Mouse (Mus musculus): ENCODE results near the gene Mob1a.
A peak's percentile ranks its signal among the peaks of the same experiment; 100 is the strongest.

The Mob1a gene

DNA sequence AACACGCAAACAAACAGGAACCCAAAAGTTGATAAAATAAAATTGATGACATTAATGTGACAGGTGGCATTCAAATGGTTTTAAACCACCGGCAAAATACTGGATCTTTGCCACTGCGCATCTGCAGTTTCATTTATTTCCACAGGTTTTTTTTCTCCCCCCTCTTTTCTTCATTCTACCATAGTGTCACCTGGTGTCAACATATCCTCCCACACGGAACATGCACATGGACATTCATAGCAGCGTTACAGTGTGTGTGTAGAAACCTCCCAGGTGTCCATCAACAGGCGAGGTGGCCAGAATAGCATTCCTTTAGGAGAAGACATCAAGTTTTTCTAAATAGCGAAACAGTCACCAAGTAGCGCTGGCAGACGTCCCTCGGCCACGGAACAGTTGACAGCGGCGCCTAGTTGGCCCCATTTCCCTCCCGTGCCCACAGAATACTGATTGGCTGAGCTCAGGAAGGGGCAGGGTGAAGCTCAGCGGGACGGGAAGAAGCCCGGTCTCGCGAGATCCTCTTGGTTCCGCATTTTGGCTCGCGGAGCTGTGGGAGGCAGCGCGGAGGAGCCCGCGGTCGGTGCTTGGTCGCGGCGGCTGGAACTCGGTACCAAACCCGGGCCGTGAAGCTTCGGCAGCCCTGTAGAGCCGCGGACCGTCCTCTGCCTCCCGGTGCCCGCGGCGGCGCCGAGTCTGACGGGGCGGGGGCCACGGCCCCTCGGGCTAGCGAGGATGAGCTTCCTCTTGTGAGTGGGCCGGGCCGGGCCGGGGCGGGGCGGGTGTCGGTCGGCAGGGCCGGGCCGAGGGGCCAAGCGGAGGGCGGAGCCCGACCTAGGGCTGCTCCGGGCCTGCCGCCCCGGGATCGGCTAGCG lies at the start of gene Mob1a, which contains the start of gene Mthfd2:
Gene Mob1a (plus strand): TSS at position 492 of the 869 bp plus-strand sequence.
Gene Mthfd2 (minus strand): TSS at position 384 of the 869 bp plus-strand sequence.
- peak; percentile 83 for DNase-seq (ENCODE audit: low spot score)

DNA sequence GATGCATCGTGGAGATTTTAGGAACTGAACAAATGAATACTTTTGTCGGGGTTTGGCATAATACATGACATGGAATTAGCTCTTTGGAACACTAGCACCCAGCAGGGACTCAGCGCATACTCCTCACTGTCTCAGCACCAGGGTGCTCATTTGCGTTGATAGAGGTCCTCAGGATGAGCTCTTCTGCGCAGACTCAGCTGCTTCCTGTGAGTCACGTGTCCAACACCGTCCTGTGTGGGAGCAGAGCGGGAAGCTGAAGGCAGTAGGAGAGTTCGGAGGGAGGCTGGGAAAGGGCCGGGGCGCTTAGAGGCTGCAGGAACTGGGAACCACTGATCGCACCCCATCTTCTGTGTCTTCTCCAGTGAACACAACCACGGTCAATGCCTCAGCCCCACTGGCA lies 48.7 kb upstream of the Mob1a start:
- DNase-seq (ENCODE audit: low spot score): no peak

DNA sequence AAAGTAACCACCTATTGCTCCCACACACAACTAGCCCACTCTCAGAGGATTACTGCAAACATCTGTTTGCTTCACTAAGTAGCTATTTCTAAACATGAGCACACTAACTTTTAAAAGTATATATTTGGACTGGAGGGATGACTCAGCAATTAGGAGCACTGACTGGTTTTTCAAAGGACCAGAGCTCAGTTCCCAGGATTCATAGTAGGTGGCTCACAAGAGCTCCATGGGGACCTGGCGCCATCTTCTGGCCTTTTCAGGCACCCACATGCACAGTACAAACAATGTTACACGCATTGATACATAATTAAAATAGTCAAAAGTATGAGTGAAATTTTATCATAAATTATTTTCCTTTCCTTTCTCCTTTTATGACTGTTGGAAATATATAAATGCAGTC lies 46.9 kb upstream of the Mob1a start:
- DNase-seq (ENCODE audit: low spot score): no peak

DNA sequence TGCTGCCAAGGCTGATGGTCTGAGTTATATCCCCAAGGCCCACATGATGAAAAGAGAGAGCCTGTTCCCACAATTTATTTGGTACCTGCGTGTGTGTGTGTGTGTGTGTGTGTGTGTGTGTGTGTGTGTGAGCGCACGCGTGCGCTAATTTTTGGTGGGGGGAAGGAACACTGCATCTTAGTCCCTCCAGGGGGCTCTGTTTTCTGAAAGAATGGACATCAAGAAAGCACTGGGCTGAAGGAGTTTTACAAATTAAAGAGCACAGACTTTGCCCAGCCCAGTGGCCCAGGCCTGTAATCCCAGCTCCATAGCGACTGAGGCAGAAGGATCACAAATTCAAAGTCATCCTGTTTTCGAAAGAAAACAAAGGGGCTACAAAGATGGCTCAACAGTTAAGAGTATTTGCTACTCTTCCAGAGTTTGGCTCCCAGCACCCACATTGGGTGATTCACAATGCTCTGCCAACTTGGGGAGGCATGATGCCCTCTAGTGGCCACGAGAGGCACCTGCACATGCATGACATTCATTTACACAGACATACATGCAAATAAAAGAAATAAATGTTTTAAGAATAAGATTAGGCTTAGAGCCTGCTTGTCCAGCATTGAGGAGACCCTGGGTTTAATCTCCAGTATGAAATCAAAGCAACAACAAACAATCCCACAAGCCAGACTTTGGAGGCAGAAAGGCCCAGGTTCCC lies 45.4 kb upstream of the Mob1a start:
- no peak for DNase-seq (ENCODE audit: low spot score)

- no peak for DNase-seq (ENCODE audit: low spot score)
Observed at GRCm38 (mm10) chr6:83300447-83301229, 25.2 kb upstream of the Mob1a start.

DNA sequence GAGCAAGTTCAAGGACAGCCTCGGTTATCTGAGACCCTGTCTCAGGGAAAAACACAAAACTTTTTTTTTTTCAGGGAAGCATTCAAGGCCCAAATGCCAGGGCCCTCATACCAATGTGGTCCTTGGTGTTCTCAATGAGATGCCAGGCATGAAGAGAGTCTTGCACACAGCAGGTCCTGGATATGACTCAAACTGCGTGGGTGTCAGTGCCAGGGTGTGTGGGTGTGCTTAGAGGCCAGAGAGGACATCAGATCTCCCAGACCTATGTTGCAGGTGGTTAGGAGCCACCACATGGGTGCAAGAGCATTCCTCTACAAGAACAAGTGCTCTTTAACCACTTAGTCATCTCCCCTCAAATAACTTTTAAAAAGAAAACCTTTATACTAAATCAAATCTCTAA lies 24.5 kb upstream of the Mob1a start:
- DNase-seq (ENCODE audit: low spot score): no peak

DNA sequence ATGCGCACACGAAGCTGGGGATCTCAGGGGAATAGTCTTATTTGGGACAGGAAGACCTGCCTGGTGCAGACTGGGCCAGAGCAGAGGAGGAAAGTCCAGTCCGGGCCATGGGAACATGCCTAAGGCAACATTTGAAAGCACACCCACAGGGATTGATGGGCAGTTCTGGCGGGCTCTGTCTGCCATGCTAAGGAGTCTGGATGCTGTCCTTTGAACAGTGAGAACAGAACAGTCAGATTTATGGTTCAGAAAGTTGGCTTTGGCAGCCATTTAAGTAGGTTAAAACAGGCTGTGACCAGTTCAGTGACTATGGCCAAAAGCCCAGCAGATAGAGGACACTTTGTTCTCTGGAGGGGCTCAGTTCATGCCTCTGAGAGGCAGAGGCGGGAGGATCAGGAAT lies 23.6 kb upstream of the Mob1a start:
- DNase-seq (ENCODE audit: low spot score): no peak

- DNase-seq (ENCODE audit: low spot score): no peak
Observed at GRCm38 (mm10) chr6:83309017-83309416, 16.8 kb upstream of the Mob1a start.

GRCm38 (mm10) chr6:83311206-83311605 lies 14.6 kb upstream of the Mob1a start:
- DNase-seq (ENCODE audit: low spot score): no peak

- no peak for DNase-seq (ENCODE audit: low spot score)
Observed at GRCm38 (mm10) chr6:83312021-83312420, 13.8 kb upstream of the Mob1a start.

- DNase-seq (ENCODE audit: low spot score): no peak
Observed at GRCm38 (mm10) chr6:83312514-83312913, 13.3 kb upstream of the Mob1a start.

DNA sequence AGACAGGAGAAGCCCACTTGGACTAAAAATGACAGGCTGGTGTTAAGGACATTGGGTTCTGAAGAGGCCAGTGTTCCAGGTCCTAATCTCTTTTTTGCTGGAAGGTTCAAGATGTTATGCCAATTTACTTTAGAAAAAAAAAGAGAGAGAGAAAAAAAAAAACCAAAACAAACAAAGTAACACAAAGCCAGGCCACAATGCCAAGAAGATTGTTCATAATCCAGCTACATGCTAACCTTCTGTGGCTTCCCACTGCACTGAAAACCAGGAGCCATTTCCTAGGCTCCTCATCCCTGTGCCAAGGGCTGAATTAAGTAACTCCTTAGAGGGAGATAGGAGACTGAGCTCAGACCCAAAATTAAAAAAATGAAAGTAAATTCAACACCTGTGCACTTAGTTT lies 10.5 kb upstream of the Mob1a start:
- no peak for DNase-seq (ENCODE audit: low spot score)

DNA sequence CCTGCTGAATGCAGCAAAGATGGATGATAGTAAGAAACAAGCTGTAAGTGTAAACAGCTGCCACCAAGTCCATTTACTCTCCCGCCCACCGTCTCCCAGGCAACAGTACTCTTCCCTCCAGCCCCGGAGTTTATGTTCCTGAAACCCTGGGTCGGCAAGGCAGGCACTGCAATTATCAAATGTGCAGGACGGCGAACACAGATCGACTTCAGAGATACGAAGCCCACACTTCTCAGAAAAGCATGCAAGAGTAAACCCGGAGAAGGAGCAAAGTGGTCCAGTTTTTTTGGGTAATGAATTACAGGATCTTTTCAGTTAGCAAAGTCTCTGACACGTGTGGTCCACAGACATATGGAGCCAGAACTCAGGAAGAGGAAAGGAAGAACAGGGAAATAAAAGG lies 9.8 kb upstream of the Mob1a start:
- DNase-seq (ENCODE audit: low spot score): no peak

DNA sequence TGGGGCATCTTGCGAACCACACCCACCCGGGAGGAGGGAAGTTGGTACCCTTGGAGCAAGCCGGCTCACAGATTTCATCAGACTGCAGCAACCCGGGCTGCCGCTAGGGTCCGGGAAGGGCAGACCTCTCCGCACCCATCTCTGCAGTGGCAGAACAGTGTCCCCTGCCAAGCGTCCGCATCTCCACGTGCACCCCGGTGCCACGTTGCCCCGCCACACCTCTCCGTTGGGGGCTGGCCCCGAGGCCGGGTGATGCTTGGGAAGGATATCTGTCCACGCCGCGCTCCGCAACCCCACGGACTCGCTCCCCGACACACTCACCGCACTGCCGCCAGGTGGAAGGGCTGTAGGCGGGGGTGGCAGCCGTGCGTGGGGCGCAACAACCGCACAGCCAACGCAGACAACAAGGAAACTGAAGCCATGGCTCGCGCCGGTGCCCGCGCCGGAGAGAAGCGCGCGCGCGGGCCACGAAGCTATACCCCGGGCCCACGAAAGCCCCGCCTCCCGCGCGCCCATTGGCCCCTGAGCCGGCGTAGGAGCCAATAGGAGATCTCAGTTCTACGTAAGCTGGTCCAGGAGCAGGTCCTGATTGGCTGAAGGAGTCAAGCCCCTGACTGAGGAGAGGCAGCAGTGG lies 8.6 kb upstream of the Mob1a start:
- DNase-seq (ENCODE audit: low spot score): peak; percentile 79

- DNase-seq (ENCODE audit: low spot score): no peak
Observed at GRCm38 (mm10) chr6:83321927-83322326, 3.9 kb upstream of the Mob1a start.

GRCm38 (mm10) chr6:83322794-83323193 lies 3.0 kb upstream of the Mob1a start:
- no peak for DNase-seq (ENCODE audit: low spot score)

- DNase-seq (ENCODE audit: low spot score): no peak
Observed at GRCm38 (mm10) chr6:83323652-83324419, 2.0 kb upstream of the Mob1a start.

DNA sequence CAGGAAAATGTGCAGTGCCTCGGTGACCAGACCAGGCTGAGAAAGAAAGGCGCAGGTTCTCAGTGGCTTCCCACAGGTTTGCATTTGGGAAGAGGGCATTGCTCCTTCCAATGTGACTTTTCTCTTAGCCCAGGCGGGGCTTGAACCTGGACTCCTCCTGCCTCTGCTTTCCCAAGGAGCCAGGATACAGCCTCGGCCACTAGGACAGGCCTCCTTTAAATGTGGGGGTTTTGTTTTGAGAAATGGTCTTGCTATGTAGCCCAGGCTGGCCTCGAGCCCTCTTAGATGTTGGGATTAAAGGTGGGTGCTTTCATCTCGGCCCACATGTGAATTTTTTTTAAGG lies 549 bp downstream of the Mob1a start:
- DNase-seq (ENCODE audit: low spot score): no peak

- DNase-seq (ENCODE audit: low spot score): no peak
Observed at GRCm38 (mm10) chr6:83326761-83327160, 945 bp downstream of the Mob1a start.

DNA sequence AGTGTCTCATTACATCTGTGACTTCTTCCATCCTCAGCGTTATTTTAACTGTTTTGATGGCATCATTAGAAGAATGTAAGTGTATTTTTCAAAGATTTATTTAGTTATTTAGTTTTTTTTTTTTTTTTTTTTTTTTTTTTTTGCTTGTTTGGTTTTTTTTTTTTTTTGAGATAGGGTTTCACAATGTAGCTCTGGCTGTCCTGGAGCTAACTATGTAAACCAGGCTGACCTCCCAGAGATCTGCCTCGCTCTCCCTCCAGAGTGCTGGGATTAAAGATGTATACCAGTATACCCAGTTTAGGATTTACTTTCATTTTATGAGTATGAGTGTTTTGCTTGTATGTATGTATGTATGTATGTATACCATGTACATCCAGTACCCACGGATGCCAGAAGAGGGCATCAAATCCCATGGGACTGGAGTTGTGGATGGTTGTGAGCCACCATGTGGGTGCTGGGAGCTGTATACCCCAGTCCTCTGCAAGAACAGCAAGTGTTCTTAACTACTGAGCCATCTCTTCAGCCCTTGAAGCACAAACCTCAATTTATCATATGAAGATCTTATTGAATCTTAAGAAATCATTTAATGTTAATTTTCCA lies 1.9 kb downstream of the Mob1a start:
- no peak for DNase-seq (ENCODE audit: low spot score)

- no peak for DNase-seq (ENCODE audit: low spot score)
Observed at GRCm38 (mm10) chr6:83341387-83341786, 15.6 kb downstream of the Mob1a start.
